Mouse (Mus musculus): ENCODE data around the gene Nup107.

- no peak for TF ChIP-seq POLR2A (IDR thresholded peaks at IDR 0.05; ENCODE audit: borderline replicate concordance, extremely low read depth, low read depth, low read length)
- no peak for TF ChIP-seq CTCF (IDR thresholded peaks at IDR 0.05; ENCODE audit: insufficient read depth, low read length)
These were observed 43.3 kb downstream of the Nup107 start for GRCm38 (mm10) chr10:117749050-117749686.

Data from lung, adult 2 months (tissue).